Mouse (Mus musculus) embryonic fibroblast, embryonic 13.5 days (primary cell): Measurements from ENCODE around the gene Agrp.

Source experiments
- CTCF ChIP-seq: IDR thresholded peaks from 2 replicates; pipeline ENCODE4 v1.5.1; 2011; ENCODE audit warnings: mild to moderate bottlenecking, control low read depth, low read length, moderate library complexity, borderline replicate concordance; ENCODE audit not compliant: insufficient read depth
- POLR2A ChIP-seq: IDR thresholded peaks from 2 replicates; pipeline ENCODE4 v1.6.1; 2011; ENCODE audit warnings: low read depth, mild to moderate bottlenecking, control low read depth, low read length, moderate library complexity

DNA sequence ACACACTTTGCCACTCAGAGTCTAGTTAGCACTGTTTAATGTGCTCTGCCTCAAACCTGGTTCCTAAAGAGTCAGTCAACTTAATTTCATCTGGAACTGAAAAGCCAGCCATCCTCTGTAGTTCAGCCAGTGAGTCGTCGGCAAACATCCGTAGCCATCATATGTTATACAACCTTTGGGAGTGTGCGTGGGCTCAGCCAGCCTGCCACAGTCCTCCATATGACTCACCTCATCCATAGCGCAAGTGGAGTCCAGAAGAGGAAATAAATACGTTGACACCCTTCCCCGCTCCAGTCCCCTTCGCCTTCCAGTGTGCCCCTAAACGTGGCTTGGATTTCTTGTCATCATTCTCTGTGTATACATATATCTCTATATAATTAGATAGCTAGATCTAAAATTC, 65.4 kb downstream of the Agrp start:
- TF ChIP-seq CTCF = no peak
- no peak for TF ChIP-seq POLR2A
